Mouse (Mus musculus) gastrocnemius, adult 18-20 months (tissue): ENCODE results near the gene Adrb1. TPM values are rescaled to one million over a fixed set of nuclear protein-coding genes. Genes with fewer than 3 reads are reported as not detected.
A peak's percentile ranks its signal among the peaks of the same experiment; 100 is the strongest.

Experiments used
- DNase-seq: peaks from one replicate; pipeline ENCODE4 v3.0.0; 2021; ENCODE audit warnings: low spot score
- long read RNA-seq, 2 experiments: library from polyadenylated mRNA; stranded (forward); transcript quantifications; one replicate each; pipeline ENCODE4 v2.0.0; 2021
- total RNA-seq, 2 experiments: library from RNA; stranded (reverse); gene quantifications; 2 replicates each; pipeline ENCODE4 v1.2.3; 2021

Gene Adrb1
- total RNA-seq: not detected
- long read RNA-seq, experiment 1: 0 reads
- long read RNA-seq, experiment 2: 0 reads

GRCm38 (mm10) chr19:56721387-56722211 is at the start of gene Adrb1:
Adrb1 (plus strand) TSS chr19:56722199.
- no peak for DNase-seq

GRCm38 (mm10) chr19:56675690-56676089 is 46.3 kb upstream of the Adrb1 start:
- no peak for DNase-seq

GRCm38 (mm10) chr19:56676506-56676905 is 45.5 kb upstream of the Adrb1 start:
- peak; percentile 24 for DNase-seq

- no peak for DNase-seq
Measured at GRCm38 (mm10) chr19:56677611-56678010, 44.4 kb upstream of the Adrb1 start.

- no peak for DNase-seq
Measured at GRCm38 (mm10) chr19:56678516-56678915, 43.5 kb upstream of the Adrb1 start.

GRCm38 (mm10) chr19:56679213-56679965 is 42.6 kb upstream of the Adrb1 start:
- no peak for DNase-seq

- no peak for DNase-seq
Measured at GRCm38 (mm10) chr19:56679992-56680391, 42.0 kb upstream of the Adrb1 start.

- DNase-seq: no peak
Measured at GRCm38 (mm10) chr19:56682297-56682696, 39.7 kb upstream of the Adrb1 start.

- DNase-seq: no peak
Measured at GRCm38 (mm10) chr19:56682843-56683242, 39.2 kb upstream of the Adrb1 start.

GRCm38 (mm10) chr19:56685515-56685914 is 36.5 kb upstream of the Adrb1 start:
- no peak for DNase-seq

GRCm38 (mm10) chr19:56686218-56686617 is 35.8 kb upstream of the Adrb1 start:
- no peak for DNase-seq

GRCm38 (mm10) chr19:56687026-56687635 is 34.9 kb upstream of the Adrb1 start:
- no peak for DNase-seq

- DNase-seq: no peak
Measured at GRCm38 (mm10) chr19:56687676-56688075, 34.3 kb upstream of the Adrb1 start.

GRCm38 (mm10) chr19:56688661-56689335 is 33.2 kb upstream of the Adrb1 start:
- no peak for DNase-seq

GRCm38 (mm10) chr19:56689493-56689892 is 32.5 kb upstream of the Adrb1 start:
- no peak for DNase-seq

GRCm38 (mm10) chr19:56691103-56691502 is 30.9 kb upstream of the Adrb1 start:
- DNase-seq: no peak

- no peak for DNase-seq
Measured at GRCm38 (mm10) chr19:56692451-56692850, 29.5 kb upstream of the Adrb1 start.

- DNase-seq: no peak
Measured at GRCm38 (mm10) chr19:56697370-56698144, 24.4 kb upstream of the Adrb1 start.

GRCm38 (mm10) chr19:56700848-56701247 is 21.2 kb upstream of the Adrb1 start:
- DNase-seq: peak; percentile 66

- DNase-seq: no peak
Measured at GRCm38 (mm10) chr19:56701404-56702033, 20.5 kb upstream of the Adrb1 start.
